Mouse (Mus musculus): ENCODE data around the gene Efcab11. TPM values are rescaled to one million over a fixed set of nuclear protein-coding genes. Genes with fewer than 3 reads are reported as not detected.
A peak's percentile ranks its signal among the peaks of the same experiment; 100 is the strongest.

Efcab11 gene
- polyA plus RNA-seq, 1 experiment from 2014 or later = 1.4 TPM

DNA sequence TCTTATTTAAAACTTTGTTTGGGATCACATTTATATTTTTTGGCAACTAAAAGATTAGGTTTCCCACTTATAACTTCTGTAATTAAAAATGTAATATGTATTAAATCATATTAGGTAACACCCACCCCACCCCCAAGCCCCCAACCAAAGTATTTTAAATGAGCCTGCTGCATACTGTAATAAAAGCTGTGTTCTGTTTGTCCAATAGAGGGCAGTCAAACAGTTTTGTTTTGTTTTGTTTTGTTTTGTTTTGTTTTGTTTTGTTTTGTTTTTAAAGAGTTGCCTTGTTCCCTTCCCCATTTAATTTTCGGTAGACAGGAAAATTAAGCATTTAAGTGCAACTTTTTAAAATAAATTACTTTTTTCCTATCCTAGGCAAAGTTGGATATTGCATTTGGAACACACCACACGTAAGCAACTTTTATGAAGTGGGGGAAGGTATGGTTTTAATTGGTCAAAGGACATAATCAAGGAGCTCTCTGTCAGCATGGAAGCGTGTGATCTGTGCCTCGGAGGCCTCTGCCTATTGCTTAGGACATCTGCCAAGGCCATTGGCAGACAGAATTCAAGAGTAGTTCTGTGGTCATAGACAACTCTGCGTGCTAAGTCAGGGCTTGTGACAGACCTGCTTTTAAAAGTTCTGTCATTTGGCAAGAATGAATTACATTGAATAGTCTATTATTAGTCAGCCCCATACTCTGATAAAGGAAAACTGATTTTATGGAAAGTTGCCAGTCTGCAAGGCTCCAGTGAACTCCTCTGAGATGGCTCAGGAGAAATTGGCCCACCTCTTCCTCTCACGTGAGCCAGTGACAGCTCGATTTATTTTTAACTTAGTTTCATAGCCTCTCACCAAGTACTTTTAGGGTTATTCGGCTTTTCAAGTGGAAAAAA is 18.0 kb upstream of the Efcab11 start:
- Histone ChIP-seq H3K4me3 (ENCODE audit: inconsistent target) (no peak overlapping the region), H3K79me2 (ENCODE audit: inconsistent target) (no peaks in the 10 kb centered on the region), H3K27ac (peak overlapping the region; percentile 82), H3K36me3 (ENCODE audit: inconsistent target) (no peaks in the 10 kb centered on the region)
- 56% methylated on average over 8 of the region's 8 CpGs for WGBS (ENCODE audit: missing documents)

DNA sequence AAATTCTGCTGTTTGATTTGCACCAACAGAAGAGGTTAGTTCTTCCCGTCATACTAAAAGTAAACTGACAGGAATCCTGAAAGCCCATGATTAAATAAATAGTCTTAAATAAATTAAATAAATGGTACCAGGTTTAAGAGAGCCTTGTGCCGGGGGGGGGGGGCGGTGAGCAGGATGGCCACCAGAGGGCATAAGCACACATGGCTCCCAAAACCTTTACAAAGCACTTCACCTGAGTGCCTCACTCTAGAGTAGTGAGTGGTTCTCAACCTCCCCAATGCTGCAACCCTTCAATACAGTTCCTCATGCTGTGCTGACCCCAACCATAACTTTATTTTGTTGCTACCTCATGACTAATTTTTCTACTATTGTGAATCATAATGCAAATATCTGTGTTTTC is 15.8 kb upstream of the Efcab11 start:
- H3K36me3 ChIP-seq (ENCODE audit: inconsistent target) = peaks cover 3% of the 10 kb centered on the region; the same call in 1 of the 2 replicates
- H3K27ac ChIP-seq = no peak overlapping the region
- 80% methylated on average over 1 of the region's 3 CpGs for whole genome bisulfite sequencing (ENCODE audit: missing documents)
- H3K79me2 ChIP-seq (ENCODE audit: inconsistent target) = no peaks in the 10 kb centered on the region
- H3K4me3 ChIP-seq (ENCODE audit: inconsistent target) = no peak overlapping the region

DNA sequence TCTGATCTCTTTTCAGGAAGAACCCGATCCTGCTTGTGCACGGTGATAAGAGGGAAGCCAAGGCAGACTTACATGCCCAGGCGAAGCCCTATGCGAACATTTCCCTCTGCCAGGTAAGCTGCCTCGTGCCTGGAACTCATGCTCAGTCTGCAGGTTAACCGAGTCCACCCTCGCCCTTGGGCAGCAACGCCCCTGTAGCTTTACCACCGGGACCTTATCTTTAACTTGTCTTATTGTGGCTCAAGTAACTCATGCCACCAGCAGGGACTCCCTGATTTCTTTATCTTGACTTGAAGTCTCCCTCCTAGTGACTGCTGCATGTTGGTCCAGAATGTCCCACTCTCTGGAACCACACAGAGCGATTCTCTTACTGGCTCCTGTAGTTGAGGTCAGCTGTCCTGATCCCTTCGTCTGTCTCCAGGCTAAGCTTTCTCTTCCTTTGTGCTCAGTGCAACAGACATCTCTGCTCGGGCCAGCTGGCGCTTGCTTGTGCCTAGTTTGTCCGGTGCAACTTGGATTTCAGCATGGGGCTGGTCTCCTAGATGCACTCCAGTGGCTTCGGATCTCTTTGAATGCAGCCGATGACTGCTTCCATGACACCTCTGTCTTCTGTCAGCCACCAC is 14.1 kb upstream of the Efcab11 start:
- Histone ChIP-seq H3K4me3 (ENCODE audit: inconsistent target) (no peak overlapping the region), H3K79me2 (ENCODE audit: inconsistent target) (no peaks in the 10 kb centered on the region), H3K36me3 (ENCODE audit: inconsistent target) (peaks cover 3% of the 10 kb centered on the region; the same call in 1 of the 2 replicates), H3K27ac (no peak overlapping the region)
- WGBS (ENCODE audit: missing documents) = 97% methylated on average over 16 of the region's 16 CpGs

DNA sequence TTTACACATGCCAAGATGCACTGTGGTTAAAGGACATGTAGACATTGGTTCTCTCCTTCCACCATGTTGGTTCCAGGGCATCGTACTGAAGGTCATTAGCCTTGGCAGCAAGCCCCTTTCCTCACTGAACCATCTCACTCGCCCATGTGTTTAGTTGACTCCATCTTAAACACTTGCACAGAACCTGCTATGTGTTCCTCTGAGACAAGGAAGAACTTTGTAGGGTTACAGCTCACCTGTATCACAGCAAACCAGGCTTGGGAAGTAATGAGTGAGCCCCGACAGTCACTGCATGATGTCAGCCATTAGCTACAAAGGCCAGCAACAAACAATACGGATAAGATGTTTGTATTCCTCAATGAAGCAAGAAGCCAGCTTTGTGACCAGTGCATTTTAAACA is 13.6 kb upstream of the Efcab11 start:
- Histone ChIP-seq H3K36me3 (ENCODE audit: inconsistent target) (peaks cover 3% of the 10 kb centered on the region; the same call in 1 of the 2 replicates), H3K27ac (no peak overlapping the region), H3K79me2 (ENCODE audit: inconsistent target) (no peaks in the 10 kb centered on the region), H3K4me3 (ENCODE audit: inconsistent target) (no peak overlapping the region)
- WGBS (ENCODE audit: missing documents) = 98% methylated on average over 4 of the region's 4 CpGs

DNA sequence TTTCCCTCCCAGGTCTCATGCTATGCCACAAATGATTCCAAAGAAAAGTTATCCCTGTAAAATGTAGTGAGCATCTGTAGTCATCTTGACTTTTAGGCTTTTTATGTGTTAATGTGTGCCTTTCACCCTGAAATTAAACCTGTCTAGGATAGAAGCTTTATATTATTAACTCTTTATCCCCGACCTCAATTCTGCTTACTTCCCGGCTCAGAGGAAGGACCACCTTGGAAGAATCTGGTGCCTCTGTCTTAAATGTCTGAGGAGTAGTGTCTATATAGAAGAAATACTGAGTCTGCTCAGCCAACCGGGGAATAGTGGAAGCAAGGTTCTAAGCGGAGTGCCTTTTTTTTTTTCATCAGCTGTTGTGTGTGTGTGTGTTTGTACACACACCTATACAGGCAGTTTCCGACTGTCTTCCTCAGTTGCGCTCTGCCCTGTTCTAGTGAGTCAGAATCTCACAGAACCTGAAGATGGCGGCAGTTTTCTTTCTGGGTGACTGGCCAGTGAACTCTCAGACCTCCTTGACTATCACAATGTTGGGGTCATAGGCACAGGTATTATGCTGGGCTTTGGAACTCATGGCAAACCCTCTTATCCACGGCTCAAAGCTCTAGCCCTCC is 1.2 kb upstream of the Efcab11 start:
- Histone ChIP-seq H3K36me3 (ENCODE audit: inconsistent target) (no peaks in the 10 kb centered on the region), H3K4me3 (ENCODE audit: inconsistent target) (peak overlapping the region; percentile 63), H3K79me2 (ENCODE audit: inconsistent target) (no peaks in the 10 kb centered on the region; the same call in 1 of the 2 replicates), H3K27ac (no peak overlapping the region)
- 58% methylated on average over 8 of the region's 8 CpGs for WGBS (ENCODE audit: missing documents)

DNA sequence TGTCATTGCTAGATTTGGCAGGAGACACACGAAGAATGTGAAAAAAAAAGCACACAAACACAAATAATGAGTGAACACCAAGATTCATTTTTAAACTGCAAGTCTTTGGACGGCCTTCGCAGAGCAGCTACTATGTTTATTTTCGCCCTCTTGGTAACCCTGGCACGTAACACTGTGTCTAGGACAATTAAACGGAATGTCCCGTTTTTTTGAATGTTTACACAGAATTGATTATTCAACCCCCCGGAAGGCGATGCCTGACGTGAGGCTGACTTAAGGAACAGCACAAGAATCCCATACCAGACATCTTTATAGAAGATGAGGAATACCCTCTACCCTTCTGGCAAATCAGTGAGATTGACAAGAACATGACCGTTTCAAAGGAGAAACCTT is 530 bp downstream of the Efcab11 start:
- peak overlapping the region; percentile 78 for H3K27ac ChIP-seq
- H3K4me3 ChIP-seq (ENCODE audit: inconsistent target) = peak overlapping the region; percentile 80
- no peaks in the 10 kb centered on the region; the same call in 1 of the 2 replicates for H3K79me2 ChIP-seq (ENCODE audit: inconsistent target)
- whole genome bisulfite sequencing (ENCODE audit: missing documents) = 0% methylated on average over 11 of the region's 11 CpGs
- no peaks in the 10 kb centered on the region for H3K36me3 ChIP-seq (ENCODE audit: inconsistent target)

DNA sequence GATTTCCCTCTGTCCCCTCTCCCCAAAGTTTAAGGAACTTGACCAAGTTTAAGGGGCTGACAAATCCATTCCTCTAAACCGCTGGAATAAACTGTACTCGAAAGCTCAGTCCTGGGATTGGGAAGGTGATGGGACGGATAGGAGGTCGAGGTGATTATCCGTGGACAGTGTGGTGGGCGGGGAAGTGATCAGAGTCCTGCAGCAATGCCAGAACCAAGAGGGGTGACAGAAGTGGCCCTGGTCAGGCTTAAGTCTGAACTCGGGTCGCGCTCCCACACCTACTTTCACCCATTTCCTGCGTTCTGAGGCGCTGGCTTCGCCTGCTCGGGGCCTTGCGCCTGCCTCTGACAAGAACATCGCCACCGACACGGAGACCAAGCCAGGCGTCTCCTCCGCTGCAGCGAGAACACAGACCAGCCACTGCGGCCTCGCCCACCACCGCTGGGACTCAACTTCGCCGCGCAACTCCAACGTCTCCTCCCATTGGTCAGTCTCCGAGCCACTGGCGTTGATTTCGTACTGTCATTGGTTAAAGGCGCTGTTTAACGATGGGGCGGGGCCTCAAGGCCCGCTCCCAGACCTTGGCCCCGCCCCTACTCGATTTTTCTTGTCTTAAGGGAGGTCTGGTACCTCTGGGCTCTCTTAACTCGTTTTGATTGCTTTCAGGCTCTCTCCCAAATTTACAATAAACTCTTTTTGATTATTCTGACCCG is 1.1 kb downstream of the Efcab11 start:
- Histone ChIP-seq H3K79me2 (ENCODE audit: inconsistent target) (no peaks in the 10 kb centered on the region; the same call in 1 of the 2 replicates), H3K4me3 (ENCODE audit: inconsistent target) (peak overlapping the region; percentile 80), H3K27ac (peak overlapping the region; percentile 78), H3K36me3 (ENCODE audit: inconsistent target) (no peaks in the 10 kb centered on the region)
- WGBS (ENCODE audit: missing documents) = under 1% methylated on average over 38 of the region's 38 CpGs

DNA sequence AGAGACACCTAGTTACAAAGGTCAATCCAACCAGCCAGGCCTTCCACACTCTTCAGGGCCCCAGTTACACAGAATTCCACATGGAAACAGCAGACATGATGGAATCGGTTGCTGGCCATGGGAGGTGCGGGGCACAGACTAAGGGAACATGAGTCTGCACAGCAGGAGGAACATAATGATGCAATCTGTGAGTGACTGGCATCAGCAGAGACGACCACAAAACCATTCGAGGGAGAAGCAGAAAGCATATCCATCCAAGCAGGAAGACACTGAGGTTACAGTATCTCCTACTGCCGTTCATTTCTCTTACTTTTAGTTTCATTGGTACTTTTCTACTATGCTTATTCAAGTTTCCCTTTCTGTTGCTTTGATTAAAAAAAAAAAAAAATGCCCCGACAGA is 9.6 kb downstream of the Efcab11 start:
- WGBS (ENCODE audit: missing documents) = 3% methylated on average over 5 of the region's 6 CpGs
- Histone ChIP-seq H3K36me3 (ENCODE audit: inconsistent target) (no peaks in the 10 kb centered on the region), H3K79me2 (ENCODE audit: inconsistent target) (no peaks in the 10 kb centered on the region), H3K4me3 (ENCODE audit: inconsistent target) (peak overlapping the region; percentile 3; the same call in 1 of the 2 replicates), H3K27ac (peak overlapping the region; percentile 68)

DNA sequence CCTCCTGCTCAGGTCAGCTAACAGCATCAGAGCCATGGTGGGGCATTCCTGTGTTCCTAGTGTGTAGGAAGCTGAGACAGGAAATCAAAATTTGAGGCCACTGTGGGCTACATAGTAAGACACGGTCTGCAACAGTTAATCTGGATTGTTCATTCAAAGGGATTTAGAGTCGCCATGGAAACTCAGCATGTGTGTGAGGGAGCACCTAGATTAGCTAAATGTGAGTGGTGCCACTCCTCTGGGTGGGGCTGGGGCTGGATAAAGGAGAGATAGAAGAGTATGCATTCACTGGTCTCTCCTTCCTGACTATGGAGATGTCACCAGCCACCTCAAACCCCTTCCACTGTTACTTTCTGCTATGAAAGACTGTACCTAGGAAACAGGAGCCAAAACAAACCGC is 10.8 kb downstream of the Efcab11 start:
- H3K4me3 ChIP-seq (ENCODE audit: inconsistent target) = no peak overlapping the region
- no peaks in the 10 kb centered on the region for H3K79me2 ChIP-seq (ENCODE audit: inconsistent target)
- H3K36me3 ChIP-seq (ENCODE audit: inconsistent target) = no peaks in the 10 kb centered on the region
- 93% methylated on average over 3 of the region's 3 CpGs for WGBS (ENCODE audit: missing documents)
- H3K27ac ChIP-seq = no peak overlapping the region

DNA sequence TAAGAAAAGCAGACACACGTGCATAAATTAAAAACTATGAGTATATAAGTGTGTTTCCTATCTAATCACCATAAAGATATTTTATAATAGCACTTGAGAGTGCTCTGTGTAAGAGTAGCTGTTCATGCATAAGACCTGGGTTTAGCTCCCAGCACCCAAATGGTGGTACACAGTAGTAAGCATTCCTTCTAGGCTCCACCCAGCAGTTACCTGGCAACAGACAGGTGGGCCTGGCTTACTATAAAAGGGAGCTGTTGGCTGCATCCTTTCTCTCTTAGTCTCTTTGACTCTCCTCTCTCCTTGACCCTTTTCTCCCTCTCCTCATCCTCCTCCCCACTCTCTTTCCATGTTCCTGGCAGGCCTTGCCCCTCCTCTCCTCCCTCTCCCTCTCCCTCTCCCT is 15.4 kb downstream of the Efcab11 start:
- Histone ChIP-seq H3K36me3 (ENCODE audit: inconsistent target) (no peaks in the 10 kb centered on the region), H3K27ac (no peak overlapping the region), H3K4me3 (ENCODE audit: inconsistent target) (no peak overlapping the region), H3K79me2 (ENCODE audit: inconsistent target) (no peaks in the 10 kb centered on the region)
- WGBS (ENCODE audit: missing documents) = 100% methylated on average over 1 of the region's 1 CpGs

DNA sequence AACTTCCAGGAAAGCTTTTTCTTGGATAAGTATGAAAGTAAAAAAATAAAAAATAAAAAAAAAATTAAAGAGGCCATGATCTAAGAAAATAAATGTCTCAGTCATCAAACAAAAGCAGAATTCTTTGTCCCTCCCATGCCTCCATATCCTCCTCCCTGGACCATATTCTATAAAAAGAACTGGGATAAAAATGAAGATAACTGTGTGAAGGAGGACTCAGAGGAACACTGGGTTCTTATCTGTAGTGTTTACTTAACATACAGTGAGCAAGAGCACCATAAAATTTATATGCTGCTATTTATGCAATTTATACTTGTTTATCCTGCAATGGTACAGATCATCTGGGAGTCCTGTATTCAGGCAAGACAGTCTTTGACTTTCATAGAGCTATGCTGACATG is 19.6 kb downstream of the Efcab11 start:
- H3K79me2 ChIP-seq (ENCODE audit: inconsistent target) = no peaks in the 10 kb centered on the region
- no peak overlapping the region for H3K4me3 ChIP-seq (ENCODE audit: inconsistent target)

DNA sequence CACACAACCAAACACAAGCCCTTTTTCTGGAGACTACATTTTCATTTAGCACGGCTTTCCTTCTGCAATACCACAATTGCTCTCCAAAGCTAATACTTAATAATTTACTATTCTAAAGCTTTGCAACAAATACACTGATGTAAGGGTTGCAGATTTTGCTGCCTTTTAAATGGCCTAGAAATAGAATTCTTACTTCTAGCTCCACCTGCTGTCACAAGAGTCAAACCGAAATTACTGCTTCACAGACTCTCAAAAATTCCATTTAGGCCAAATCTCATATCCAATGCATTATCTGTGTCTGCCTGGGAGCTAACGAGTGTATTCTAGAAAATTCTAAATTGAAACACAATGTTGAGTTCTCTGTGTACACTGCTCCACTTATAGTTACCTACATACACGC is 23.3 kb downstream of the Efcab11 start:
- no peak overlapping the region for H3K4me3 ChIP-seq (ENCODE audit: inconsistent target)
- H3K27ac ChIP-seq = no peak overlapping the region
- WGBS (ENCODE audit: missing documents) = 90% methylated on average over 4 of the region's 4 CpGs
- no peaks in the 10 kb centered on the region for H3K79me2 ChIP-seq (ENCODE audit: inconsistent target)
- no peaks in the 10 kb centered on the region for H3K36me3 ChIP-seq (ENCODE audit: inconsistent target)

More for the DNA sequence above, 19.6 kb downstream of the Efcab11 start:
- no peaks in the 10 kb centered on the region for H3K36me3 ChIP-seq (ENCODE audit: inconsistent target)
- H3K27ac ChIP-seq = no peak overlapping the region

DNA sequence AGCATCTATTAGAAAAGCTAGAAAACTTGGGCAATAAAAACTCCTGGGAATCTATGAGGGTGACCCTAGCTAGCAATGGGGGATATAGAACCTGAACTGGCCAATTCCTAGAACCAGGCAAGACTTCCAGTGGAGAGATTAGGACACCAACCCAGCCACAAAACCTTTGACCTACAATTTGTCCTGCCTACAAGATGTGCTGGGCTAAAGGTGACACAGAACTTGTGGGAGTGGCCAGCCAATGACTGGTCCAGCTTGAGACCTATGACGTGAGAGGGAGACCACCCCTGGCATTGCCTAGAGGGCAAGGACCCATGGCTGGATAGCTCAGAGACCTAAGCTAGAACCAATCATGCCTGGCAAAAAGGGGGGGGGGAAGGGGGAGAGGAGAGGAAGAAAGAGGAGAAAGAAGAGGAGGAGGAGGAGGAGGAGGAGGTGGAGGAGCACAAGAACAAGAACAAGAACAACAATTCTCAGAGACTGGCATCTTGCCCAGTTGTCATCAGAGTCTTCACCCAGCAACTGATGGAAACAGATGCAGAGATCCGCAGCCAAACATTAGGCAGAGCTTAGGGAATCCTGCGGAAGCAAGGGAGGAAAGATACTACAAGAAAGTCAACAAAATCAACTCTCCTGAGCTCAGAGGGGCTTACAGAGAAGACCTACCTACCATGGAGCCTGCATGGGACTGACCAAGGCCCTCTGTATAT is 24.7 kb downstream of the Efcab11 start:
- no peak overlapping the region for H3K27ac ChIP-seq
- no peak overlapping the region for H3K4me3 ChIP-seq (ENCODE audit: inconsistent target)
- WGBS (ENCODE audit: missing documents) = 89% methylated on average over 3 of the region's 3 CpGs
- no peaks in the 10 kb centered on the region for H3K79me2 ChIP-seq (ENCODE audit: inconsistent target)
- no peaks in the 10 kb centered on the region for H3K36me3 ChIP-seq (ENCODE audit: inconsistent target)

DNA sequence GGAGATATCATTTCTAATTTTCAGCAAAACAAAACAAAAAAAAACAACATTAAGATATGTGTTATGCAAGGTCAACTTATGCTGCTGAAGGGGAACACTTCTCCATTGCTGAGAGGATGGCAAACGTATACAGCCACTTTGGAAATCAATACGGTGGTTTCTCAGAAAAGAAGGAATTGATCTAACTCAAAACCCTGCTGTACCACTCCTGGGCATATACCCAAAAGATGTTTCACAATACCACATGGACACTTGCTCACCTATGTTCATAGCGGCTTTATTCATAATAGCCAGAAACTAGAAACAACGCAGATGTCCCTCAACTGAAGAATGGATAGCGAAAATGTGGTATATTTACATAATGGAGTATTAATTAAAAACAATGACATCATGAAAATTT is 25.6 kb downstream of the Efcab11 start:
- H3K27ac ChIP-seq = no peak overlapping the region
- H3K4me3 ChIP-seq (ENCODE audit: inconsistent target) = no peak overlapping the region
- H3K79me2 ChIP-seq (ENCODE audit: inconsistent target) = no peaks in the 10 kb centered on the region
- no peaks in the 10 kb centered on the region for H3K36me3 ChIP-seq (ENCODE audit: inconsistent target)
- WGBS (ENCODE audit: missing documents) = 93% methylated on average over 5 of the region's 5 CpGs

Measured in macrophage (primary cell).